Mouse (Mus musculus) hindbrain, embryonic 16.5 days (tissue): ENCODE measurements around the gene Pitpna. TPM values are rescaled to one million over a fixed set of nuclear protein-coding genes. Genes with fewer than 3 reads are reported as not detected.

Source experiments
- ATAC-seq: fragments of 200-750 bp; cut with Nextera tagmentation; 2 replicates; pipeline ENCODE4 v1.8.0; 2017; ENCODE audit warnings: moderate TSS enrichment, moderate library complexity
- H3K27ac ChIP-seq: fragments of 300-500 bp; sonication (generic); 2 replicates; pipeline ENCODE4 v1.5.1; 2014; ENCODE audit warnings: low read depth, mild to moderate bottlenecking, control low read depth, low read length, moderate library complexity
- H3K27me3 ChIP-seq: fragments of 300-500 bp; sonication (generic); replicated peaks from 2 replicates; pipeline ENCODE4 v1.6.1; 2014; ENCODE audit warnings: low read length; ENCODE audit not compliant: control insufficient read depth, insufficient read depth
- H3K36me3 ChIP-seq: fragments of 300-500 bp; sonication (generic); 2 replicates; pipeline ENCODE4 v1.6.1; 2014; ENCODE audit warnings: mild to moderate bottlenecking, low read length, moderate library complexity, mixed read lengths; ENCODE audit not compliant: control insufficient read depth, insufficient read depth
- H3K4me1 ChIP-seq: fragments of 300-500 bp; sonication (generic); 2 replicates; pipeline ENCODE4 v1.6.1; 2014; ENCODE audit warnings: low read depth, low read length; ENCODE audit not compliant: control insufficient read depth, insufficient read depth
- H3K4me2 ChIP-seq: fragments of 300-500 bp; sonication (generic); 2 replicates; pipeline ENCODE4 v1.6.1; 2014; ENCODE audit warnings: mild to moderate bottlenecking, low read length, control low read depth, moderate library complexity
- H3K4me3 ChIP-seq: fragments of 300-500 bp; sonication (generic); 2 replicates; pipeline ENCODE4 v1.5.1; 2014; ENCODE audit warnings: mild to moderate bottlenecking, low read length, control low read depth, moderate library complexity
- H3K9ac ChIP-seq: fragments of 300-500 bp; sonication (generic); 2 replicates; pipeline ENCODE4 v1.6.1; 2014; ENCODE audit warnings: low read depth, mild to moderate bottlenecking, control low read depth, low read length, moderate library complexity
- H3K9me3 ChIP-seq: fragments of 300-500 bp; sonication (generic); 2 replicates; pipeline ENCODE4 v1.6.1; 2014; ENCODE audit warnings: mild to moderate bottlenecking, low read length, moderate library complexity; ENCODE audit not compliant: control insufficient read depth
- WGBS: fragments of 180-500 bp; shearing (Covaris S2); extraction: QIAGEN DNeasy Blood & Tissue Kit; methylation state at CpG from one replicate; pipeline ENCODE4 v1.1.7; 2014; 5-methylcytosine and 5-hydroxymethylcytosine counted together
- polyA plus RNA-seq: library from polyadenylated mRNA; unstranded; fragments of >200 nt; fragmentation: Nextera tagmentation; extraction: Ambion mirVana; gene quantifications from 2 replicates; pipeline ENCODE4 v1.2.1, GENCODE M21; 2015

Pitpna gene
- polyA plus RNA-seq, 1 experiment from 2014 or later, result 109 TPM

DNA sequence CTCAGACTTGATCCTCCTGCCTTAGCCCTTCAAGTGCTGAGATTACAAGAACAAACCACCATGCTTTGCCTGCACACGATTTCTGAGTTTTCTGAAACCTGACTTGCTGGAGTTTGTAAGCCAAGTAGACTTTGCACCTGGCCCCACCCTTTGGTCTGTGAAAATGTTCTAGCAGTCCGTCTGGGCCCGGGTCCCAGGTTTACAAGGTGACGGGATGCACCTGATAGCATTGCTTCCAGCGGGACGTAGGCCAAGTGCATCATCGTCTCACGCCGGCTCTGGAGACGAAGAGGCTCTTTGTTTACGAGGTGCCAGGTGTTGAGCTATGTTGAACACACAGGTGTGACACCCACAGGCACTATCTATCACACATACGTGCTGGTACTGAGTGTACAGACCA lies 18.9 kb upstream of the Pitpna start:
- 97% methylated on average over 12 of the region's 12 CpGs for WGBS
- Histone ChIP-seq H3K27me3 (no peaks in the 10 kb centered on the region), H3K27ac (no peak overlapping the region), H3K4me1 (peaks cover 16% of the 10 kb centered on the region), H3K9ac (no peak overlapping the region), H3K4me2 (no peak overlapping the region), H3K4me3 (no peak overlapping the region), H3K9me3 (no peaks in the 10 kb centered on the region), H3K36me3 (peaks cover 16% of the 10 kb centered on the region)
- no peak for ATAC-seq

DNA sequence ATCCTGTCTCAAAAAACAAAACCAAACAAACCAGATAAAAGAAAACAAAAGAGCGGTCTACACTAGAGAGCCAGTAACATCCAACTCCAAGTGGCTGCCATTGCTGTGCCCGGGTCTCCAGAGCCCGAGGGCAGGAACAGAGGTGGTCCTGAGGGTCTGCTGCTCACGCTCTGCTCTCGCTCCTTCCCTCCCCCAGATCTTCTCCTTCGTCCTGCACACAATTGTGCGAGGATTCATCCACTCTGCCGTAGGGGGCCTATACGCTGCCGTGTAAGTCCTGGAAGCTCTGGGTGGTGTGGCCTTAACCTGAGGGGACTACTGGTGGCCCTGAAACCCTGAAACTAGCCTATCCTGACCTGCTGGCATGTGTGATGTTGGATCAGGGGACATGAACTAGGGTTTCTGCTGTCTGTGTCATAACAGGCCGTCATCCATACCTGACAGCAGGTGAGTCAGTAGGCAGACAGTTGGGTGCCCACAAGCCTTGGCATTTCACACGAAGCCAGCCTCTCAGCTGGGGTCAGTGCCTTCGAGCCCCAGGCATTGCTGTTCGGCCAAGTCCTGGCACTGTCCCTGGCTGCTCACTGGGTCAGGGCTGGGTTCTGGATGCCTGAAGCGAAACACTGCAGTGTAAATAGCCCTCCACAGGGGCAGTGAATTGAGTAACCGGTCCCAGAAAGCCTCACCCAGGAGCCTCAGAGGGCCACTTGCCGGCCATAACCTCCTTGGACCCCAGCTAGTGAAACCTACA lies 17.3 kb upstream of the Pitpna start:
- Histone ChIP-seq H3K4me3 (no peak overlapping the region), H3K4me1 (peaks cover 16% of the 10 kb centered on the region), H3K9me3 (no peaks in the 10 kb centered on the region), H3K9ac (no peak overlapping the region), H3K27me3 (no peaks in the 10 kb centered on the region), H3K4me2 (no peak overlapping the region), H3K27ac (no peak overlapping the region), H3K36me3 (peaks cover 16% of the 10 kb centered on the region)
- WGBS, result 83% methylated on average over 17 of the region's 17 CpGs
- ATAC-seq, result no peak

DNA sequence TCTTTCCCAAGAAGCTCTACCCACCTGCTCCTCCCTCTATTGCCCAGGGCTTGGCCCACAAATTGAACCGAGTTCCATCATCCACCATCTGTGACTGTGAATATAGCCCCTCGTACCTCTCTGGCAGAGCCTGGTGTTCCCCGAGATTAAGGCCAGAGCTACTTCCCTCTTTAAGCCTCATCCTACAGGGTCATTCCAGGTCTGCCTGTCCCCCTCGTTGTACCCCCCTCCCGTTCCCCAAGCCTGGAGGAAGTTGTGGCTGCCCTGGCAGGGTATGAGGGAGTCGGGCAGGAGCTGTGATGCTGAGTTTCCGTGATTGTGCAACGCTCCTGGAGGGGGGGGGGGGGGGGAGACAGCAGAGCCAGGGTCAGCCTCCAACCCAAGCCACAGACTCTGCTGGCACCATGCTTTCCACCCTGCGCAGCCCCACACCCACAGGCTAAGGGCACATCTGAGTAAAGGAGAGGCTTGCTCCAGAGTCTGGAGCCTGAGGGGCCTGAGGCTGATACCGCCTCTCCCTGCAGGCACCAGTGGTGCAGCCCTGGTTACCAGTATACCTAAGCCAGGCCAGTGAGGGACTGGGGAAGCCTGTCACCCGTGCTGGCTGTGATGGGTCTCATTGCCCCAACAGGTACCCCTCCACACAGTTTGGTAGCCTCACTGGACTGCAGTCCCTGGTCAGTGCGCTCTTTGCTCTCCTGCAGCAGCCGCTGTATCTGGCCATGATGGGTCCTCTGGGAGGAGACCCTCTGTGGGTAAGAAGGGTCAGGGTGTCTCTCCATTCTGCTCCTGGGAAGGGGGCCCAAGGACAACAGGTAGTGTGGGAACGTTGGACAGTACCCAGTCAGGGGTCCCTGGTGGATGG lies 16.5 kb upstream of the Pitpna start:
- no peak for ATAC-seq
- no peak overlapping the region for H3K9ac ChIP-seq
- 71% methylated on average over 13 of the region's 14 CpGs for WGBS

DNA sequence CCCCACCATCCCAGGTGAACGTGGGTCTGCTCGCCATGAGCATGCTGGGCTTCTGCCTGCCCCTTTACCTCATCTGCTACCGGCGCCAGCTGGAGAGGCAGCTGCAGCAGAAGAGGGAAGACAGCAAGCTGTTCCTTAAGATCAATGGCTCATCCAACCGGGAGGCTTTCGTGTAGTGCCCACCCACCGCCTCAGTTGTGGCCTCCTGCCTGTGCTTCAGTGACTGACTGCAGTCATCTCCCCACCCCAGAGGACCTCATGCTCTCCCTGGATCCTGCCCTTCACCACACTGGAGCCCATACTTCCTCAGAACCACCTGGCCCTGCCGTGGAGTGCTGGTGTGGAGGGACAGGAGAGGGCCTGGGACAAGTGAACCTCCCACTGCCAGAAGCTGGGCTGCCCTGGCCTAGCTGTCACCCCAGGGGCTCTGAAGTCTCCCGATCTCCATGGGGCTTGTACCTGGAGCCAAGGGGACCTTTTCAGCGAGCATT lies 15.6 kb upstream of the Pitpna start:
- Histone ChIP-seq H3K9ac (peak overlapping the region; percentile 46), H3K27me3 (no peaks in the 10 kb centered on the region), H3K4me1 (peaks cover 16% of the 10 kb centered on the region), H3K9me3 (no peaks in the 10 kb centered on the region), H3K27ac (peak overlapping the region; percentile 77), H3K4me3 (no peak overlapping the region), H3K36me3 (peaks cover 7% of the 10 kb centered on the region; the same call in 1 of the 2 replicates), H3K4me2 (no peak overlapping the region)
- 0 out of 2 replicates have a peak, but pooled peaks have one; percentile 3 for ATAC-seq
- 8% methylated on average over 10 of the region's 10 CpGs for WGBS

More for the DNA sequence above, 16.5 kb upstream of the Pitpna start:
- Histone ChIP-seq H3K4me2 (no peak overlapping the region), H3K36me3 (peaks cover 13% of the 10 kb centered on the region), H3K9me3 (no peaks in the 10 kb centered on the region), H3K27me3 (no peaks in the 10 kb centered on the region), H3K4me1 (peaks cover 16% of the 10 kb centered on the region), H3K27ac (no peak overlapping the region; the same call in 1 of the 2 replicates), H3K4me3 (no peak overlapping the region)

DNA sequence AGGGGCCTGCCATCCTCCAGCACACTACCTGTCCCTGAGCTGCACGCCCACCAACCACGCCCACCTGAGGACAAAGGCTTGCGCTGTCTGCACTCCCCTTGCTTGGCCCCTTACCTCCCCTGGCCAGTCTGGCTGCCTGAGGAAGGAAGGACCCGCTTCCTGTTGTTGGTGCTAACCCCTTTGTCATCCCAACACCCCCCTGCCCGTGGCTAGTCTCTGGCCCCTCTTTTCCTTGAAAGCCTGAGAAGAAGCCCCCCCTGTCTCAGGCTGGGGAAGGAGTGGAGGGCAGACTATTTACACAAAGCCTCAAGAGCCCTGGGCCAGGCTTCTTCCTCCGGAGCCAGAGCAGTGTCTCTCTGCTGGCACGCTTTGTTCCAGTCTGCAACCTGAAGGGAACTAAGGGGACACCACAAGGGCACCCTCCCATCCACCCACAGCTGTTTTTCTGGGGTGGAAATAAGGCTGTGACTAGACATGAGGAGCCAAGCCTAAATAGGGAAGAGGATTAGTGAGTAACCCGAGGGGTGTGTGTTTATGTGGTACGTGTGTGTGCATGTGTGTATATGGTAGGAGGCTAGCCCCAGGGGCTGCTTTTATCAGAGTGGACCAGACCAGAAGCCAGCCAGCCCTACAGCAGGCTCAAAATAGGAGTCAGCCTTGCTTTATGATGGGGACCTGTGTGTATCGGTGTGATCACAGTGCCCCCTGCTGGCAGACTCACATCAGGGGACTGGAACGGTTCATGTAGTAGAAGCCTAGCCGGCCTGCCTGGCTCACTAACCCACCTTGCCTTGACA lies 14.8 kb upstream of the Pitpna start:
- H3K27me3 ChIP-seq, result no peaks in the 10 kb centered on the region
- peaks cover 7% of the 10 kb centered on the region; the same call in 1 of the 2 replicates for H3K36me3 ChIP-seq
- H3K9me3 ChIP-seq, result no peaks in the 10 kb centered on the region
- peak overlapping the region; percentile 77 for H3K27ac ChIP-seq
- H3K4me1 ChIP-seq, result peaks cover 16% of the 10 kb centered on the region
- no peak overlapping the region for H3K4me3 ChIP-seq
- 12% methylated on average over 12 of the region's 12 CpGs for WGBS
- ATAC-seq, result peak; percentile 87
- H3K9ac ChIP-seq, result peak overlapping the region; percentile 46
- H3K4me2 ChIP-seq, result no peak overlapping the region

DNA sequence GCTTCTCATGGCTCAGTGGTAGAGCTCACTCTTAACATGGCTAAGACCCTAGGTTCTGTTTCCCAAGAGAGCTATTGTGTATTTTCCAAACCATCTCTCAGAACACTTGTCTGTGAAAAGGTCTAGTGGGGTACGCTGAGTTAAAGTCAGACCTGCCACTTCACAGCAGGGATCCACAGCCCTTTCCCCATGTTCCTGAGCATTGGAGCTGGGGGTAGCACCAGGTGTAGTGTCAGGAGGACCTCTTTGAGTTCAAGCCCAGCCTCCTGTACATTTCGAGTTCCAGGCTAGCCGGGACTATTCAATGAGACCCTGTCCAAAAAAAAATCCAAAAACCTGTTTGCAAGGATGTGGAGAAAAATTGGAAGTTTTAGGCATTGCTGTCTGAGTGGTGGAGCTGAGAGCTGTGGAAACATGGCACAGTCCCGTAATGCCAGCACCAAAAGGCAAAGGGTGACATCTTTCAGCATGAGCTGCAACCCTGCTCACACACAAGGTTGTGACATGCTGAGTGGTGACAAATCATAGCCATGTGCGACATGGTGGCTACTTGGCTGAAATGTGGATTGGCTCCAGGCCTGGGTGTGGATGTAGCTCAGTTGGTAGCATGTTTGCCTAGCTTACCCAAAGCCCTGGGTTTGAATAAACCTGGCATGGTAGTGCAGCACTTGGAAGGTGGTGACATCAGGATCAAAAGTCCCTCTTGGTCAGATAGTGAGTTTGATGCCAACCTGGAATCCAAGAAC lies 13.3 kb upstream of the Pitpna start:
- Histone ChIP-seq H3K27me3 (no peaks in the 10 kb centered on the region), H3K9me3 (no peaks in the 10 kb centered on the region), H3K4me1 (peaks cover 16% of the 10 kb centered on the region), H3K4me2 (no peak overlapping the region), H3K4me3 (no peak overlapping the region), H3K9ac (no peak overlapping the region), H3K27ac (no peak overlapping the region), H3K36me3 (no peaks in the 10 kb centered on the region)
- 89% methylated on average over 5 of the region's 5 CpGs for WGBS
- no peak for ATAC-seq

DNA sequence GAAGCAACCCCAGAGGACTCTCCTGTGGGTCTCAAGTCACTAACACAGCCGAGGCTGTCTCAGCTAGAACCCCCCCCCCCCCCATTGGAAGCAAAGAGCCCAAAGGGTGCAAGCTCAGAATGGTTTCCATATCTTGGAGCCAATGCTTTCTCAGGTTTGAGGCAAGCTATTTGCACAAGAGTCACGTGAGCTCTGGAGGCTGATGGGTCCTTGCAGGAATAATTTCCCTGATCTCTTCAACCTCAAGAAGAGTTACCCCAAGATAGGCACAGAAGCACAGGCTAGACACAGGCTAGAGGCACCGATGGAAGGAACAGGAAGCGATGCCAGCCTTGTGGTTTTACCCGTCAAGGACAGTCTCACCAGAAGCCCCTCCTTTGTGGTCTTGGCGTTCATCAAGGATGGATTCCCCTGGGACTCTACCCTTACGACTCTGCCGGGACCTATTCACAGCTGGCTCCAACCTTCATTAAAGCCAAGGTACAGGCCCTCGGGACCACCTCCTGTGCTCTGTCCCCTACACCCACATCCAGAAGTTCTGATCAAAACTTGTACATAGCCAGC lies 12.3 kb upstream of the Pitpna start:
- H3K27me3 ChIP-seq, result no peaks in the 10 kb centered on the region
- H3K4me2 ChIP-seq, result no peak overlapping the region
- 78% methylated on average over 9 of the region's 9 CpGs for WGBS
- H3K9ac ChIP-seq, result no peak overlapping the region
- ATAC-seq, result no peak
- peaks cover 16% of the 10 kb centered on the region for H3K4me1 ChIP-seq
- no peak overlapping the region for H3K27ac ChIP-seq
- no peaks in the 10 kb centered on the region for H3K36me3 ChIP-seq
- no peaks in the 10 kb centered on the region for H3K9me3 ChIP-seq
- no peak overlapping the region for H3K4me3 ChIP-seq

DNA sequence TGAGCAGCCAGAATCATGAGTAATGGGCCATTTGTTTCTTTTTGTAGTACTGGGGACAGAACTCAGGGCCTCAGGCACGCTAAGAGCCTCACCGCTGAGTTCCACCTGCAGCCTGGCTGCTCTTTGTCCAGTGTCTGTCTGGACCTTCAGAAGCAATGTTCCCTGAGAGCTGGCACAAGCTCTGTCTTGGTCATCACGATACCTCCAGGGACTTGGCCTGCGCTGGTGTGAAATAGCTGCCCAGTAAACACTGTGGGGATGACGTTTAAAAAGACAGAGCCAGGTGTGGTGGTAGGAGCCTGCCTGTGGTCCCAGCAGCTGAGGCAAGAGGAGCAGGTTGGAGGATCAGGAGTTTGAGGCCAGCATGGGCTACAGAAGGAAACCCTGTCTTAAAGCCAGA lies 9.3 kb upstream of the Pitpna start:
- Histone ChIP-seq H3K9me3 (no peaks in the 10 kb centered on the region), H3K27ac (no peak overlapping the region), H3K36me3 (no peaks in the 10 kb centered on the region), H3K4me3 (no peak overlapping the region), H3K9ac (no peak overlapping the region), H3K4me2 (no peak overlapping the region), H3K4me1 (no peaks in the 10 kb centered on the region), H3K27me3 (no peaks in the 10 kb centered on the region)
- WGBS, result 87% methylated on average over 5 of the region's 5 CpGs
- no peak for ATAC-seq
